Mouse (Mus musculus): ENCODE data around the gene Rell1. TPM values are rescaled to one million over a fixed set of nuclear protein-coding genes. Genes with fewer than 3 reads are reported as not detected.

The Rell1 gene
- total and polyA plus RNA-seq, 2 experiments from 2014 or later, result 5.8 to 8.0 TPM

DNA sequence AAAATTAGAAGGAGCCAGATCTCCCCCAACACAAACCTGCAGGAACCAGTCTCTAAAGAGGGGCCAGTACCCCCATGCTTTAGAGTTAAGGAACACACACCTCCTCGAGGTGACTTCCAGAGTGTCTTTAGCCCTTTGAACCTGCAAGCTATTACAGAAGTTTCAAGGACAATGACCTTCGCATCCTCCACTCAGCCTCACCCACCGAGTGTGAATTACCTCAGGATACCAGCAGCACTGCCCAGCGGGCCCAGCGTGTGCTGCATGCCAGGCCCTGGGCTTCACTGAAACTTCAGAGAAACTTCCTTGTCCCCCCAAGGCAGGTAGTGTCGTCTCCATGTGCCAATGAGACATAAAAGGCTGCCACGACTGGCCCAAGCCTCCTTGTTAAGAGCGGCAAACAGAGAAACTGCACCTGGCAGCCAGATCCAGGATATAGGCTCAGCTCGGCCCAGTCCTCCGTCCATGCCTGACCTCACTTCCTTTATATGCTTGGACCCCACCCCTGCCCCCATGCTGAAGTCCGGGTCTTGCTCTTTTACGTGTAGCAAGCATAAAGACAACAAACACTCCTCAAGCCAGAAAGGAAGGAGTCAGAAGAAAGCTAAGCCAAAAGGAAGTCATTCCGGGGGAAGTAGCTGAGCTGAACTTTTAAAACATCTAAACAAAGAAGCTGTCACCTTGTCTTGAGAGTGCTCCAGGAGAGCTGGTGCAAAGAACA lies 45.2 kb downstream of the Rell1 start:
- Histone ChIP-seq H3K27ac (ENCODE audit: low read depth) (no peak overlapping the region; the same call in 1 of the 2 replicates), H3K9ac (replicated peaks; ENCODE audit: low read depth, low read length) (no peak overlapping the region), H3K36me3 (replicated peaks; ENCODE audit: control insufficient read depth, insufficient read depth, low read length) (peaks cover 14% of the 10 kb centered on the region), H3K4me2 (ENCODE audit: low read depth, low read length) (no peak overlapping the region), H3K27me3 (ENCODE audit: control insufficient read depth, insufficient read depth, low read length) (no peaks in the 10 kb centered on the region), H3K9me3 (replicated peaks; ENCODE audit: control insufficient read depth, low read length) (0 out of 2 replicates have a peak, but pooled peaks cover 3% of the 10 kb centered on the region), H3K4me1 (ENCODE audit: control insufficient read depth, insufficient read depth) (no peaks in the 10 kb centered on the region), H3K4me3 (ENCODE audit: low read depth, low read length) (no peak overlapping the region)
- TF ChIP-seq CTCF (IDR thresholded peaks at IDR 0.05; ENCODE audit: low read depth), result no peak
- TF ChIP-seq EP300 (IDR thresholded peaks at IDR 0.05; ENCODE audit: low read depth), result no peak
- DNase-seq (ENCODE audit: low spot score) (peak; percentile 30), ATAC-seq (ENCODE audit: insufficient read depth, low read depth) (peak; percentile 57)
- 69% methylated on average over 13 of the region's 13 CpGs for WGBS

DNA sequence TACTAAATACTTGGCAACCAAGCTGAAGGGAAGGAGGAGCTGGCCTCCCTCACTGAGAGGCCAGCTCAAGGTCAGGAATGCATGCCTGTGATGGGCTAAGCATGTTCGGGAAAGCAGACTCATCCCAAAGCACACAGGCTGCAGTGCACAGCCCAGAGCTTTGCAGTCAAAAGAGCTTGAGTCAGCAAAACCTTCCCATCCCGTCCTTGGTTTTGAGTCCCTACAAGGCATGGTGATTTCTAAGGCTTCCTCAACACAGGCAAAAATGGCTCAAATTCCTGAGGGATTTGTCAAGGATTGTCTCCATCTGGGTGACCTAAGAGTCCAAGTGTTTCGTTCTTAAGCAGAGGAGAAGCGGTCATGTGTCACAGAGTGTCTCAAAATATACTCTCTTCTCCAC lies 50.5 kb downstream of the Rell1 start:
- Histone ChIP-seq H3K36me3 (replicated peaks; ENCODE audit: control insufficient read depth, insufficient read depth, low read length) (no peaks in the 10 kb centered on the region), H3K4me3 (ENCODE audit: low read depth, low read length) (no peak overlapping the region), H3K4me2 (ENCODE audit: low read depth, low read length) (no peak overlapping the region), H3K27ac (ENCODE audit: low read depth) (no peak overlapping the region), H3K27me3 (ENCODE audit: control insufficient read depth, insufficient read depth, low read length) (0 out of 2 replicates have a peak, but pooled peaks cover 2% of the 10 kb centered on the region), H3K9ac (replicated peaks; ENCODE audit: low read depth, low read length) (no peak overlapping the region), H3K4me1 (ENCODE audit: control insufficient read depth, insufficient read depth) (no peaks in the 10 kb centered on the region), H3K9me3 (replicated peaks; ENCODE audit: control insufficient read depth, low read length) (no peaks in the 10 kb centered on the region)
- ATAC-seq (ENCODE audit: insufficient read depth, low read depth) (0 out of 2 replicates have a peak, but pooled peaks have one; percentile 20), DNase-seq (ENCODE audit: low spot score) (no peak)
- WGBS, result 55% methylated on average over 4 of the region's 4 CpGs
- TF ChIP-seq CTCF (IDR thresholded peaks at IDR 0.05; ENCODE audit: low read depth) (no peak), EP300 (IDR thresholded peaks at IDR 0.05; ENCODE audit: low read depth) (no peak)

DNA sequence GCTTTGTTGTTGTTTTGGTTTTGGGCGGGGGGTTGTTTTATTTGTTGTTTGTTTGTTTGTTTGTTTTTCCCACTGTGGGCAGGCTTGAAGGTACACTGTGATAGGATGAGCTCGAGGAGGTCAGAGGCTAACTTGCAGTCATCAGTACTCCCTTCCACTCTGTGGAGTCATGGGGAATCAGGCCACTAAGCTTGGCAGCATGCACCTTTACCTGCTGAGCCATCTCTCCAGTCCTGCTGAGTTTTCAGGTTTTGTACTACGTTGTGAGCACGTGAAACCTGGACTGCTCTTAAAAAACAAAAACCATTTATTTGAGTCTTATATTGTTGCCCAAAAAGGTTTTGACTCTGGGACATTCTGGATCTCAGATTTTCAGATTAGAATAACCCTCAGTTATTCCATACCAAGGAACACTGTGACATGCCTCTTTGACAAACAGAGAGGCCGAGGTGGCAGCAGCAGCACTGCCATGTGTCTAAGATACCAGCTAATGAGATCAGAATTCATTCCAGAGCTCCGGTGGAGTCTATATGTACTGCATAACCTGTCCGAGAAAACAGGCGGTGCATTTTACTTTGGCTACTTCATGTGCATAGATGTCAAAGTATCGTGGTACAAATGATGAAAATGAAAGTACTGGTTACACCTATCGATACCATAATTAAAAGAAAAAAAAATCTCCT lies 52.1 kb downstream of the Rell1 start:
- no peaks in the 10 kb centered on the region for H3K36me3 ChIP-seq (replicated peaks; ENCODE audit: control insufficient read depth, insufficient read depth, low read length)
- H3K27me3 ChIP-seq (ENCODE audit: control insufficient read depth, insufficient read depth, low read length), result 0 out of 2 replicates have a peak, but pooled peaks cover 2% of the 10 kb centered on the region
- no peak for ATAC-seq (ENCODE audit: insufficient read depth, low read depth)
- no peak for TF ChIP-seq EP300 (IDR thresholded peaks at IDR 0.05; ENCODE audit: low read depth)
- TF ChIP-seq CTCF (IDR thresholded peaks at IDR 0.05; ENCODE audit: low read depth), result no peak
- no peak overlapping the region for H3K4me3 ChIP-seq (ENCODE audit: low read depth, low read length)
- no peak overlapping the region for H3K4me2 ChIP-seq (ENCODE audit: low read depth, low read length)
- no peak overlapping the region for H3K27ac ChIP-seq (ENCODE audit: low read depth)
- H3K9me3 ChIP-seq (replicated peaks; ENCODE audit: control insufficient read depth, low read length), result no peaks in the 10 kb centered on the region
- H3K4me1 ChIP-seq (ENCODE audit: control insufficient read depth, insufficient read depth), result no peaks in the 10 kb centered on the region
- H3K9ac ChIP-seq (replicated peaks; ENCODE audit: low read depth, low read length), result no peak overlapping the region
- WGBS, result 83% methylated on average over 10 of the region's 10 CpGs
- no peak for DNase-seq (ENCODE audit: low spot score)

DNA sequence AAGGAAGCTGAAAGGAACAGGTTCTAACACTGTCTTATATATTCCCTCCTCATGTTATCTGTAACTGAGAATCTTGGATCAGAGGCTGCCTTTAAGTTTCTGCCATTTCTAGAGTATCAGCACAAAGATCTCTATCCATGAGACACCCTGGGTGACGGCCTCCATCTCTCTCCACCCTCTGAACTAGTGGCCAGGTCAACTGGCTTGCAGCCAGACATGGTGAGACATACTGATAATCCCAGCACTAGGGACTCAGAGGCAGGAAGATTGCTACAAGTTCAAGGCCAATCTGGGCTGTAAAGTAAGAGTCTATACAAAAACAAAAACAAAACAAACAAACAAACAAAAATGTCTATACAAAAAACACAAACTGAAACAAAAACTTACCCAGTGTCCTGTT lies 53.8 kb downstream of the Rell1 start:
- Histone ChIP-seq H3K9me3 (replicated peaks; ENCODE audit: control insufficient read depth, low read length) (no peaks in the 10 kb centered on the region), H3K27me3 (ENCODE audit: control insufficient read depth, insufficient read depth, low read length) (0 out of 2 replicates have a peak, but pooled peaks cover 2% of the 10 kb centered on the region), H3K36me3 (replicated peaks; ENCODE audit: control insufficient read depth, insufficient read depth, low read length) (0 out of 2 replicates have a peak, but pooled peaks cover 4% of the 10 kb centered on the region), H3K4me3 (ENCODE audit: low read depth, low read length) (no peak overlapping the region), H3K4me1 (ENCODE audit: control insufficient read depth, insufficient read depth) (no peaks in the 10 kb centered on the region), H3K4me2 (ENCODE audit: low read depth, low read length) (no peak overlapping the region), H3K9ac (replicated peaks; ENCODE audit: low read depth, low read length) (no peak overlapping the region), H3K27ac (ENCODE audit: low read depth) (no peak overlapping the region)
- ATAC-seq (ENCODE audit: insufficient read depth, low read depth) (no peak), DNase-seq (ENCODE audit: low spot score) (no peak)
- TF ChIP-seq EP300 (IDR thresholded peaks at IDR 0.05; ENCODE audit: low read depth), result no peak
- no peak for TF ChIP-seq CTCF (IDR thresholded peaks at IDR 0.05; ENCODE audit: low read depth)
- 47% methylated on average over 1 of the region's 1 CpGs for WGBS

DNA sequence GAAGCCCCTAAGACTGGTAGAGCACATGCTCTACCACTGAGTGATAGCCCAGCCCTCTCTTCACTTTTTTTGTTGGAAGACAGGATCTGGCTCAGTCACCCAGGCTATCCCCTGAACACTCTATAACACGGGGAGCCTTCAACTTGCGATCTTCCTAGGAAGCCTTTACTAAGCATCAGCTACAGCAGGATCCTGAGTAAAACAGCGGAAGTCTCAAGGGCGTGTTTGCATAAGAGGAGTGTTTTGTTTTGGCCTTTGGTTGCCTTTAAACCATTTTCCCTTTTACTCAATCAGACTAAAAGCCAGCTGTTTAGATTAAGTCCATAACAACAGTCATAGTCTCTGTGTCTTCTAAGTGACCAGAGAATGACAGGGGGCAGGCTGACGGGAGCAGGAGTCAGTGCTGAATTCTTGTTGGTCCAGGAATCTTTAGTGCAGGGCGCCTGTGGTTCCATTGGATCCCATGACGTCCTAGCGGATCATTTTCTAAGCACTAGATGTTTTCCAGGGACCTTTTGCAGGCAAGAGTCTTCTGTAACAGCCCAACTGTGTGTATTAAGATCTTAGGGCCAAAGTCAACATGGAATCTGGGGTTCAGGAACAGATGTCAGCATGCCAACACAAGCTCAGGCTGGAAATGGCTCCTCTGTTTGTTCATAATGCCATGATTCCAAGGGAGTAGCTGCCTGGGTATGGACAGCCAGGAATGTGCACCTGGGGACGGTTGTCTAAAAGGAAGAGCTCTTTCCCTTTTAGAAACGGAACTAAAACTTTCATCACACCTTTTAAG lies 58.3 kb downstream of the Rell1 start:
- Histone ChIP-seq H3K36me3 (replicated peaks; ENCODE audit: control insufficient read depth, insufficient read depth, low read length) (0 out of 2 replicates have a peak, but pooled peaks cover 4% of the 10 kb centered on the region), H3K4me3 (ENCODE audit: low read depth, low read length) (no peak overlapping the region), H3K27me3 (ENCODE audit: control insufficient read depth, insufficient read depth, low read length) (peaks cover 14% of the 10 kb centered on the region; the same call in 1 of the 2 replicates), H3K9me3 (replicated peaks; ENCODE audit: control insufficient read depth, low read length) (no peaks in the 10 kb centered on the region), H3K4me2 (ENCODE audit: low read depth, low read length) (no peak overlapping the region), H3K27ac (ENCODE audit: low read depth) (no peak overlapping the region), H3K4me1 (ENCODE audit: control insufficient read depth, insufficient read depth) (no peaks in the 10 kb centered on the region), H3K9ac (replicated peaks; ENCODE audit: low read depth, low read length) (no peak overlapping the region)
- no peak for TF ChIP-seq EP300 (IDR thresholded peaks at IDR 0.05; ENCODE audit: low read depth)
- TF ChIP-seq CTCF (IDR thresholded peaks at IDR 0.05; ENCODE audit: low read depth), result no peak
- no peak for ATAC-seq (ENCODE audit: insufficient read depth, low read depth)
- 83% methylated on average over 10 of the region's 10 CpGs for WGBS
- DNase-seq (ENCODE audit: low spot score), result no peak

All from heart, postnatal 0 days (tissue).